Mouse (Mus musculus): ENCODE measurements around the gene Tescl. TPM values are rescaled to one million over a fixed set of nuclear protein-coding genes. Genes with fewer than 3 reads are reported as not detected.

Tescl gene
- polyA plus RNA-seq, 1 experiment from 2014 or later: 0.31 TPM

DNA sequence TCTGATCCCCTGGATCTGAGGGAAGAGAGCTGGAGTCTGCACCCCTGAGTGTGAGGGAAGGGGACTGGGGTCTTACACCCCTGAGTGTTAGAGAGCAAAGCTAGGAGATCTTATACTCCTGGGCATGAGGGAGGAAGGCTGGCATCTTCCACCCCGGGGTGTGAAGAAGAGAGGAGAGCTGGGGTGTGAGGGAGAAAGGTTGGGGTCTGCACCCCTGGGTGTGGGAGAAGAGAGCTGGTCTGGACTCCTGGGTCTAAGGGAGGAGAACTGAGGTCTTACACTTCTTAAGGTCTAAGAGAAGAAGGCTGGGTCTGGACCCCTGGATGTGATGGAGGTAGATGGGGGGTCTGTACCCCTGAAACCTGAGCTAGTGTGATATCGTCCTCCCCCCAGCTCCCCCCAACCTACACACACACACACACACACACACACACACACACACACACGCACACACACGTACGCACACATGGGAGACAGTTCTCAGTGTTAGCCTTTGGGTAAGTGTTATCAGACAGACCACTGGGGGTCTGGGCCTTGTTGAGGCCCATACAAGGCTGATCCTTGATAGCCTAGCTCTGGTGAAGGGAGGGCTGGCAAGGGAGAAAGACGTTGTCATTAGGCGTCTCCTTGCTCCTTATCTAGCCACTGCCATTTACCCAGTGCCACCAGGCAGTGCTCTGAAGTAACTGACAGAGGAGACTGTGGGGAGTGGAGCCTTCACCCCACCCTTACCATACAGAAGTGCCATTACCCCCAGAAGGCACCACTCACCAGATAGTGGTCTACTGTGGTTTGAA is 37.5 kb upstream of the Tescl start:
- 82% methylated on average over 7 of the region's 7 CpGs for WGBS
- no peak for ATAC-seq (ENCODE audit: low read depth)
- no peak overlapping the region for H3K4me3 ChIP-seq
- no peaks in the 10 kb centered on the region for H3K27me3 ChIP-seq
- no peak overlapping the region for H3K27ac ChIP-seq (replicated peaks)
- H3K4me2 ChIP-seq: peak overlapping the region; percentile 9; the same call in 1 of the 2 replicates
- H3K4me1 ChIP-seq (replicated peaks): peaks cover 28% of the 10 kb centered on the region
- H3K36me3 ChIP-seq: no peaks in the 10 kb centered on the region
- H3K9me3 ChIP-seq: no peaks in the 10 kb centered on the region
- no peak overlapping the region for H3K9ac ChIP-seq

DNA sequence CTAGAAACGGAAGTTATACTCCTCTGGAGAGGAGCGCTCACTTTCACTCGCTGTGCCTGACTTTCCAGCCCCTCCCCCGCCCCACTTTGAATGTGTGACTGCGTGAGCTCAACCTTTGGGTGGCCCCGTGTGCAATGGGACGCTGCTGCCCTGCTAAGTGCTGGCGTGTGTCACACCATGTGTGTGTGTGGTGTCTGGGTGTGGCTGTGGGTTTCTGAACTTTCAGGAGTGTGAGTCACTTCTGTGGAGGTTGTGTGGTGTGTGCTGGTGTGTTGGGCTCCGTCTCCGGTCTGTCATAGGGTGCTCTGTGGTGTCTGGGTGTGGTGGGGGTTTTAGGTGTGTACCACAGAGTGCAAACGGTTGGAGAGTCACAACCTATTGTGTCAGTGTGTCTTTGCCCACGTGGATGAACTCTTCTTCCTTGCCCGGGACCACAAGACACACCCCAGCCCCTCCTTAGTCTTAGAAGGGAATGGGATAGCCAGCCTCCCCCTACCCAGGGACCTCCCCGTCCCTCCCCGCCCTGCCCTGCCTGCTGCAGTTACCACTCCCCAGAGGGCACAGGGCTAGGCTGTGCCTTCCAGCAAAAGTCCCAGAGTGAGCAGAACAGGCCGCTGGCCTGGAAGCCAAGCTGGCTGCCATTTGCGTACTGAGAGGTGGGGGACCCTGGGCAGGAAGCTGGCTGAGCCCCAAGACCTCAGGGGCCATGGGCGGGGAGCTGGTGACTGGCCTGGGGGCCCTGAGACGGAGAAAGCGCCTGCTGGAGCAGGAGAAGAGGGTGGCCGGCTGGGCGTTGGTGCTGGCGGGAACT is 36.2 kb upstream of the Tescl start, which contains the start of gene Kcnn4:
Kcnn4 (plus strand) TSS at position 533 of the 811 bp plus-strand sequence.
- peak within 1 kb of the TSS; percentile 9; the same call in 1 of the 2 replicates for H3K4me2 ChIP-seq
- H3K36me3 ChIP-seq: no peaks in the 10 kb centered on the region
- WGBS: 46% methylated on average over 23 of the region's 23 CpGs
- peak within 1 kb of the TSS; percentile 45; the same call in 1 of the 2 replicates for H3K9ac ChIP-seq
- ATAC-seq (ENCODE audit: low read depth): no peak
- no peaks in the 10 kb centered on the region for H3K9me3 ChIP-seq
- no peak within 1 kb of the TSS for H3K27ac ChIP-seq (replicated peaks)
- peaks cover 30% of the 10 kb centered on the region for H3K4me1 ChIP-seq (replicated peaks)
- H3K4me3 ChIP-seq: peak within 1 kb of the TSS; percentile 8; the same call in 1 of the 2 replicates
- H3K27me3 ChIP-seq: no peaks in the 10 kb centered on the region

DNA sequence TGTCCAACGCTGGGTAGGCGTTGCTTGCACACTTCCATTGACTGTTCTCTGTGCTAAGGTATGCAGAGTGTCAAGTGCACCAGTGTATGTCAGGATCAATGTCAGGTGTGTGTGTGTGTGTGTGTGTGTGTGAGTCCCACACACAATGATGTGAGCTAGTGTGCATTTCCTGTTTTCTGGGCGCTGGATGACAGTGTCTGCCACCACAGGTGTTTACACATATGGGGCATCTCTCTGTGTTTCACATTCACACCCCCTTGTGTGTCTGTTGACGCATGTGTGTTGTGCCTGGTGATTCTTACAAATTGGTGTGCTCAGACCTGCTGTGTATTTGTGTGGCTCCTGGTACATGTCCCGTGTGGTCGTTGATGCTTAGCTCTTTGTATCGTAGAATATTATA is 35.2 kb upstream of the Tescl start:
- Histone ChIP-seq H3K36me3 (no peaks in the 10 kb centered on the region), H3K27ac (replicated peaks) (no peak overlapping the region), H3K4me3 (no peak overlapping the region), H3K4me2 (no peak overlapping the region), H3K9me3 (no peaks in the 10 kb centered on the region), H3K9ac (no peak overlapping the region), H3K27me3 (no peaks in the 10 kb centered on the region), H3K4me1 (replicated peaks) (peaks cover 27% of the 10 kb centered on the region)
- WGBS: 91% methylated on average over 7 of the region's 7 CpGs
- ATAC-seq (ENCODE audit: low read depth): no peak

DNA sequence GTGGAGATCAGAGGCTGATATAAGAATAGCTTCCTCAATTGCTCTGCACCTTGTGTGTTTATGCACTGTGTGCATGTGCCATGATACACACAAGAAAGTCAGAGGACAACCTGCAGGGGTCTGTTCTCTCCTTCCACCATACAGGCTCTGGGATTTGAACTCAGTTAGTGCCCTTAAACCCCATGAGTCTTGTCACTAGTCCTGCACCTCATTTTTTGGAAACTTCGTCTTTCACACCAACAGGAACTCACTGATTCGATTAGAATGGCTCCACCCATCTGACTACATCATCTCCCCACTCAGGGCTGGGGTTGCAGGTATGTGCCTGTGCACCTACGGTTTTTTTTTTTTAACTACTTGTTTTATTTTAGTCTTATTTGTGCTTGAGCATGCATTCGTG is 34.5 kb upstream of the Tescl start:
- Histone ChIP-seq H3K9ac (no peak overlapping the region), H3K4me3 (no peak overlapping the region), H3K4me1 (replicated peaks) (peaks cover 20% of the 10 kb centered on the region), H3K27ac (replicated peaks) (no peak overlapping the region), H3K9me3 (no peaks in the 10 kb centered on the region), H3K27me3 (no peaks in the 10 kb centered on the region), H3K36me3 (no peaks in the 10 kb centered on the region), H3K4me2 (no peak overlapping the region)
- 64% methylated on average over 4 of the region's 4 CpGs for WGBS
- ATAC-seq (ENCODE audit: low read depth): no peak

DNA sequence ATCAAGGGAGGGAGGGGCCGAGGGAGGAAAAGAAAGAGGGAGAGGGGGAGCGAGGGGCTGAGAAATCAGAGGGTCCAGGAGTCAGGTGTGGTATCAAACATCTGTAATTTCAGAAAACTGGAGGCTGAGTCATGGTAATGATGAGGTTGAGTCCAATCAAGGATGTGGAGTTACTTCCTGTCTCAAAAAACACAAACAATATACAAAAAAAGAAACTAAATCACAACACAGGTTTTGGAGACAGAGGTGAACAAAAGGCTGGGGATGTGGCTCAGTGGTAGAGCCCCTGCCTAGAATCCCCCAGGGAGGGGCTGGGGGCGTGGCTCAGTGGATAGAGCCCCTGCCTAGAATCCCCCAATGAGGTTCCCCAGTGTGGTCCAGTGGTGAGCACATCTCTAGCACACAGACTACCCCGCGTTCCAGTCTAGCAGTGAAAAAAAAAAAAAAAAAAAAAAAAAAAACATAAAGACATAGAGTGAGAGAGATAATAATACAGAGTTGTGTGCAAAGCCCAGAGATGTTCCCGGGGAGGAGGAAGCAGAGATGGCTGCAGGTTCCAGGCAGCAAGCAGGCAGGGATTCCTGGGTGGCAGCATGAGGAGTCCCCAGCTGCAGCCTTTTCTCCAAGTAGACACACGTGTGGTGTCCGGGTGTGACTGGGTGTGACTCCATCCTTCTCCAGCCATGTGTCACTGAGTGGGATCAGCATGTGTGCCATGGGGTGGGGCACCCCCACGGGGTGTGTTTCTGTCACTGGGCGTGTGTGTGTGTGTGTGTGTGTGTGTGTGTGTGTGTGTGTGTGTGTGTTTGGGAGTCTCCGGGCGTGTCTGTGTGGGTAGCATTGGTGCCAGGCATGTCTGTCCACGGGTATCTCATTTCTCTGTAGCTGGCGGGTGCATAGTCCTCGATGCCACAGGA is 33.2 kb upstream of the Tescl start:
- Histone ChIP-seq H3K27ac (replicated peaks) (no peak overlapping the region), H3K4me1 (replicated peaks) (peaks cover 11% of the 10 kb centered on the region; the same call in 1 of the 2 replicates), H3K27me3 (no peaks in the 10 kb centered on the region), H3K36me3 (no peaks in the 10 kb centered on the region), H3K9me3 (no peaks in the 10 kb centered on the region), H3K9ac (no peak overlapping the region), H3K4me3 (no peak overlapping the region), H3K4me2 (no peak overlapping the region)
- 78% methylated on average over 15 of the region's 15 CpGs for WGBS
- no peak for ATAC-seq (ENCODE audit: low read depth)

DNA sequence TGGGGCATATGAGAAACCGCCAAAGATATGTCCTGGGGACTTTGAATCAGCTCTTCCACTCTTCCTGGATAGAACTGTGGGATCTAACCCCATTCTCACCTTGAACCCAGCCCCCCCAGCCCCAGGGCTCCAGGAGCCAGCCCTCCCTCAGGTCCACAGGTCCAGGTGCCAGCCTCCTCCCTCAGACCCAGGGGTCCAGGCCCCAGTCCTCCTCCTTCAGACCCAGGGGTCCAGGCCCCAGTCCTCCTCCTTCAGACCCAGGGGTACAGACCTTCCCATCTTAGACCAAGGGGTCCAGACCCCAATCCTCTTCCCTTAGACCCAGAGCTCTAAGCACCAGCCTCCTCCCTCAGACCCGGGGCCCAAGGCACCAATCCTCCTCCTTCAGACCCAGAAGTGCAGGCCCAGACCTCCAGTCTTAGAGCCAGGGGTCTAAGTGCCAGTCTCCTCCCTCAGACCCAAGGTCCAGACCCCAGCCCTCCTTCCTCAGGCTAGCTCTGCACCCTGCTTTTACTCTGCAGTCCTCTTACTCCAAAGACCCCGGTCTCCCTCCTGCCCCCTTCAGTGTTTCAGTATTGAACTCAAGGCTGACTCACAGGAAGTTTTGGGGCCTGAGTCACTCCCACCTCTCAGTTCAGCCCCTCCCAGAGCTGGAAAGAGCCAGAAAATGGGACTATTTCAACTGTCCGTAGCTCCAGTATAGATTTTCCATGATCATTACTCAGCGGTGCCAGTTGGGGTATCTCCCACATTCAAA is 31.7 kb upstream of the Tescl start:
- H3K27ac ChIP-seq (replicated peaks): no peak overlapping the region
- WGBS: 83% methylated on average over 5 of the region's 5 CpGs
- no peaks in the 10 kb centered on the region for H3K36me3 ChIP-seq
- no peaks in the 10 kb centered on the region for H3K27me3 ChIP-seq
- H3K9ac ChIP-seq: peak overlapping the region; percentile 61
- H3K4me1 ChIP-seq (replicated peaks): peaks cover 11% of the 10 kb centered on the region; the same call in 1 of the 2 replicates
- 0 out of 2 replicates have a peak, but pooled peaks cover 3% of the 10 kb centered on the region for H3K9me3 ChIP-seq
- no peak overlapping the region for H3K4me3 ChIP-seq
- H3K4me2 ChIP-seq: no peak overlapping the region
- ATAC-seq (ENCODE audit: low read depth): peak; percentile 48

DNA sequence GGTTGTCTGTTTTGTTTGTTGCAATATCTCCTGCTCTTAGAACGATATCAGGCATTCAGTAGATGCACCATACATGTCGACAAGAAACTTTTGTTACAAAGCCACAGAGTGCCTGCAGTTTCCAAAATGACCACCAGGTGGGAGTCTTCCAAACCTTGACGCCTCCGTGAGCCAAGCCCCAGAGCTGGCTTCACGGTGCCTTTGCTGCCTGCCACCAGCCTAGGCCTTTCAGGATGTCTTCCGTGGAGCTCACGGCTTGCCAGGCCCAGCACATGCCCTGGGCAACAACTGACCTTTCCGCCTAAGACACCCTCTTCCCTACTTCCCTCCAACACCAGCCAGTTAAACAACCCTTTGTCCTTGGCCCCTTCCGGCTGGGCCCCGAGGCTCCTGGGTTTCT is 31.1 kb upstream of the Tescl start:
- Histone ChIP-seq H3K9me3 (0 out of 2 replicates have a peak, but pooled peaks cover 3% of the 10 kb centered on the region), H3K4me1 (replicated peaks) (peaks cover 5% of the 10 kb centered on the region; the same call in 1 of the 2 replicates), H3K4me3 (no peak overlapping the region), H3K27me3 (no peaks in the 10 kb centered on the region), H3K27ac (replicated peaks) (no peak overlapping the region), H3K4me2 (no peak overlapping the region), H3K9ac (peak overlapping the region; percentile 61), H3K36me3 (no peaks in the 10 kb centered on the region)
- WGBS: 24% methylated on average over 10 of the region's 10 CpGs
- ATAC-seq (ENCODE audit: low read depth): peak; percentile 76; the same call in 1 of the 2 replicates

DNA sequence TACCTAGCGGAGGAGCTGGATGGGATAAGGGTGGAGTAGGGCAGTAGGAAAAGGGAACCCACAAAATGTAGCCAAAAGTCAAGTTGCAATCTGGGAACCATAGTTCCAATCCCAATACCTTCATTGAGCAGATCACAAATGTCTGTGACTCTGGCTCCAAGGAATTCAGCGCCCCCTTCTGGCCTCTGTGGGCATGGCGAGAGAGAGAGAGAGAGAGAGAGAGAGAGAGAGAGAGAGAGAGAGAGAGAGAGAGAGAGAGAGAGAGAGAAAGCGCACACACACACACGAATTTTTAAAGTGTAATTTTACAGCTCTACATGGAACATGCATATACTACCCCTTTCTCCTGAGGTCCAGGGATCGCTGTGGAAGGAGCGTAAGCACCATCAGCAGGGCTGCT is 29.5 kb upstream of the Tescl start:
- Histone ChIP-seq H3K27me3 (no peaks in the 10 kb centered on the region), H3K36me3 (no peaks in the 10 kb centered on the region), H3K9ac (no peak overlapping the region), H3K4me3 (no peak overlapping the region), H3K27ac (replicated peaks) (no peak overlapping the region), H3K4me1 (replicated peaks) (0 out of 2 replicates have a peak, but pooled peaks cover 3% of the 10 kb centered on the region), H3K9me3 (0 out of 2 replicates have a peak, but pooled peaks cover 3% of the 10 kb centered on the region), H3K4me2 (no peak overlapping the region)
- WGBS: 26% methylated on average over 7 of the region's 7 CpGs
- no peak for ATAC-seq (ENCODE audit: low read depth)

DNA sequence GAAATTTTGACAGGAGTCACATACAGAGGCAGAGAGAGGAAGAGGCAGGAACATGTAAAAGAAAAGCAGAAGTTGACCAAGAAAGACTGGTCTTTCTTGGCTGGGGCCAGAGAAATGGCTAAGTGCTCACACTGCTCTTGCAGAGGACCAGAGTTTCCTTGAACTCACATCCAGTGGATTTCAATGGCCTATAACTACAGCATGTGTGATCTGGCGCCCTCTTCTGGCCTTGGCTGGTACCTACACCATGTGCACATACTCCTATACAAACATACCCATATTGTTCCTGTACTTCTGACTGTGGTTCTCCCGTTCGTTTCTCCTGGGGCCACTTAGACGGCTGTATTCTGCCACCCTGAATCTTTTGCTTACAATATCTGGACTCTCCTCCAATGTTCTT is 27.3 kb upstream of the Tescl start:
- Histone ChIP-seq H3K27me3 (no peaks in the 10 kb centered on the region), H3K36me3 (no peaks in the 10 kb centered on the region), H3K4me2 (no peak overlapping the region), H3K4me3 (no peak overlapping the region), H3K27ac (replicated peaks) (no peak overlapping the region), H3K4me1 (replicated peaks) (0 out of 2 replicates have a peak, but pooled peaks cover 3% of the 10 kb centered on the region), H3K9ac (no peak overlapping the region), H3K9me3 (0 out of 2 replicates have a peak, but pooled peaks cover 9% of the 10 kb centered on the region)
- 66% methylated on average over 4 of the region's 4 CpGs for WGBS
- no peak for ATAC-seq (ENCODE audit: low read depth)

DNA sequence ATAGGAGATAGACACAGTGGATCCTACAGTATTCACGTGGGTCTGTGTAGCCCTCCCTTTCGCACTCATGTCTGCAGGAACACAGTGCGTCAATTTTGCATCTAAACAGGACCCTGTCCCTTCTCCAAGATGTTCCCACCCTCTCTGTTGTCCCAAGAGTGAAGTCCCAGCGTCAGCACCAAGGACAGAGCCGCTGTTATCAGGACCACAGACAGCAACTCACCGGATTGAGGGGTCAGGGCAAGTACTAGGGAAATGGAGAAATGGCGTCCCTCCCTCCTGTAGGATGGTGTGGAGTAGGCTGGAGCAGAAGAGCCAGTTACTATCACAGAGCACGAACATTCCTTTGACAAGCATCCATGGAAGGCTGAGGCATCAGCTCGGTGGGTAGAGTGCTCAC is 25.5 kb upstream of the Tescl start:
- H3K9ac ChIP-seq: no peak overlapping the region
- H3K27me3 ChIP-seq: no peaks in the 10 kb centered on the region
- no peak overlapping the region for H3K4me3 ChIP-seq
- no peaks in the 10 kb centered on the region for H3K4me1 ChIP-seq (replicated peaks)
- no peak overlapping the region for H3K27ac ChIP-seq (replicated peaks)
- no peak overlapping the region for H3K4me2 ChIP-seq
- ATAC-seq (ENCODE audit: low read depth): no peak
- WGBS: 28% methylated on average over 9 of the region's 9 CpGs
- H3K9me3 ChIP-seq: 0 out of 2 replicates have a peak, but pooled peaks cover 9% of the 10 kb centered on the region
- no peaks in the 10 kb centered on the region for H3K36me3 ChIP-seq

DNA sequence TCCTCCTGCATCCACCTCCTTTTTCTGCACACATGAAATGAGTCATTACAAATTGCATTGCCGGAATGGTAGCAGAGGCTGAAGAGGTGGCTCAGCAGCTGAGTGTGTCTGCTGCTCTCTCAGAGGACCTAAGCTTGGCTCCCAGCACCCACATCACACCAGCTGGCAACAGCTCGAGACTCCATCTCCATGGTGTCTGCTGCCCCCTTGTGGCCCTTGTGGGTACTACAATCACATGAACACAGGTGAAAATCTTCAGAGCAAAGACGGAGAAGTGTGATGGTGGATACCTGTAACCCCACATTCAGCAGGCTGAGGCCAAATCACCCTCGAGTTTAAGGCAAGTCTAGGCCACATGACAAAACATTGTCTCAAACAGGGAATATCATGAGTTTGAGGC is 24.2 kb upstream of the Tescl start:
- Histone ChIP-seq H3K27ac (replicated peaks) (no peak overlapping the region), H3K4me3 (no peak overlapping the region), H3K4me1 (replicated peaks) (no peaks in the 10 kb centered on the region), H3K9me3 (0 out of 2 replicates have a peak, but pooled peaks cover 9% of the 10 kb centered on the region), H3K9ac (no peak overlapping the region), H3K27me3 (no peaks in the 10 kb centered on the region), H3K36me3 (no peaks in the 10 kb centered on the region), H3K4me2 (no peak overlapping the region)
- WGBS: 58% methylated on average over 4 of the region's 4 CpGs
- ATAC-seq (ENCODE audit: low read depth): no peak

All from neural tube, embryonic 13.5 days (tissue).